Mouse (Mus musculus) frontal cortex, postnatal 36 days (tissue): ENCODE data around the gene Itgb4.
"Not testable (repeated sequence)": the region's sequence is repeated elsewhere in the genome, so short reads cannot be mapped to it uniquely, and the experiment has no call there.

ENCODE experiments used
- DNase-seq, 2 experiments: peaks; one replicate each; pipeline ENCODE4 v3.0.0; 2022; ENCODE audit warnings: low spot score in 2 of 2

The Itgb4 gene

GRCm38 (mm10) chr11:116008832-116009375 lies 34.4 kb downstream of the Itgb4 start:
- DNase-seq = no peak

DNA sequence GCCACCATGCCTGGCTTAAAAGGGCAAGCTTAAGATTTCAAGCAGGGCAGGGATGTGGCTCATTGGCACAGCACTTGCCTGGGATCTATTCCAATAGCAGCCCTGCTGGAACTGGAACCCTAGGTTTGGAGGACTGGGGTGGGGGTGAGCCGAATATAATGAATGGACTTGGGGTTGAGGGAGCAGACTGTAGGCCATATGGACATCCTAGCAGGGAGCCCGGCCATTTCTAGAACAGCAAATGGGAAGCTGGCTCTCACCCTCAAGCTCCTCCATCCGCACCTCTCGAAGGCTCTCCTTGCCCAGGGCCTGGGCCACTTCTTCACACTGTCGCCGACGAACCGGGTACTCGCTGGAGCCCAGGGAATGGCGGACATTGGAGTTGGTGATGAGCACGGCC lies 35.2 kb downstream of the Itgb4 start:
- no peak for DNase-seq

DNA sequence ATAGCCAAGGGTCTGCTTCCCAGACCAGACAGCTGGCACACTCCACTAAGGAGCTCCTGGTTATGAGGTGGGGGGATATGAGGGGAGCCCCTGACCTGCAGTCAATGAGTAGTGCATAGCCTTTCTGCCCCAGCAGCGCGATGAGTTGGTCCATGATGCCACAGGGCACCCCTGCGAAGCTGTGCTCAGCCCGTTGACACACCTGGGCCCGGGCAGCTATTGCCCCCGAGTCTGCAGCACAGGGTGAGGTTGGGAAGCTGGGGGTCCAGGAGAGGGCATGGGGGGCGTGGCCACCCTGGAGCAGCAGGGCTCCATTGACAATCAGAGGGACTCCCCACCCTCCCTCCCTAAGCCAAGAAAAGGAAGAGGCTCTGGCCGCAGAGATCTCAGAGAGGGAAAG lies 35.6 kb downstream of the Itgb4 start:
- no peak for DNase-seq

- DNase-seq = no peak
Measured at GRCm38 (mm10) chr11:116010948-116011347, 36.4 kb downstream of the Itgb4 start.

- no peak for DNase-seq
Measured at GRCm38 (mm10) chr11:116011529-116012261, 37.2 kb downstream of the Itgb4 start.

DNA sequence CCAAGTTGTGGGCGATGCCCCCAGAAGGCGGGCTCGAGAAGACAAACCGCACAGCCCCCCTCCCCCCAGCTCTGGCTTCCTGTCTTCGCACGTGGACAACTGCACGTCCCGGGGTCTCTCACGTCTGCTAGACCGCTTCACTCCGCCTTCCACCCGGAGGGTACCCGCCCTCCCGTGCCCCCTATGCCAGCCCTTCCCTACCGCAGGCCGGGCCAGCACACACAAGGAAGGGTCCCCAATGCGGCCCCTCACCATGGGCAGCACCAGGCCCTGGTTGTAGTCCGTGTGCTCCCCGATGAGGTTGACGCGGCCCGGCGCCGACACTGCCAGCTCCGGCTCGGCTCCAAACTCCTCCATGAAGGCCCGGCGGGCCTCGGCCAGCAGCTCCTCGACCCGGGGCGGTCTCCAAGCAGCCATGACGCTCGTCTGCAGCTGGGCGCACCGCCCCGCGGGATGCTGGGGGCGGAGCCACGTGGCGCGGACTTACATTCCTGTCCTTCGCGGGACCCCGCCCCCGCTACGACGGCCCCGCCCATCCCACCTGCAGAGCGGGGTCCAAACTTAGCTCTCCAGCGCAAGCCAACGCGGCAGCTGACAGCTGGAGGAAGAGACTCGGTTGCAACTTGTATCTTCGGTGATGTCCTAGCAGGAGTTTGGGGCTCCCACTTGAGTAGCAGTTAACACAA lies 37.9 kb downstream of the Itgb4 start, which contains the start of gene Galk1:
TSS of gene Galk1 (minus strand) at position 458 of the 686 bp plus-strand sequence.
- DNase-seq = peak; percentile 73 to 85

GRCm38 (mm10) chr11:116014821-116015220 lies 40.3 kb downstream of the Itgb4 start:
- DNase-seq = no peak

- DNase-seq = no peak
Measured at GRCm38 (mm10) chr11:116018106-116018505, 43.6 kb downstream of the Itgb4 start.

DNA sequence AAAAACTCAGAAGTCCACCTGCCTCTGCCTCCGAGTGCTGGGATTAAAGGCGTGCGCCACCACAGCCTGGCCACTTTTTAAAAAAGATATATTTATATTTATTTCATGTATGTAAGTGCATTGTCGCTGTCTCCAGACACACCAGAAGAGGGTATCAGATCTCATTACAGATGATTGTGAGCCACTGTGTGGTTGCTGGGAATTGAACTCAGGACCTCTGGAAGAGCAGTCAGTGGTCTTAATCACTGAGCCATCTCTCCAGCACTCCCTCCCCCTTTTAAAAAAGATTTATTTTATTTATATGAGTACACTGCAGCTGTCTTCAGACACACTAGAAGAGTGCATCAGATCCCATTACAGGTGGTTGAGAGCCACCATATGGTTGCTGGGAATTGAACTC lies 44.4 kb downstream of the Itgb4 start:
- DNase-seq = not testable (repeated sequence)

GRCm38 (mm10) chr11:116019360-116019791 lies 44.9 kb downstream of the Itgb4 start:
- no peak for DNase-seq

DNA sequence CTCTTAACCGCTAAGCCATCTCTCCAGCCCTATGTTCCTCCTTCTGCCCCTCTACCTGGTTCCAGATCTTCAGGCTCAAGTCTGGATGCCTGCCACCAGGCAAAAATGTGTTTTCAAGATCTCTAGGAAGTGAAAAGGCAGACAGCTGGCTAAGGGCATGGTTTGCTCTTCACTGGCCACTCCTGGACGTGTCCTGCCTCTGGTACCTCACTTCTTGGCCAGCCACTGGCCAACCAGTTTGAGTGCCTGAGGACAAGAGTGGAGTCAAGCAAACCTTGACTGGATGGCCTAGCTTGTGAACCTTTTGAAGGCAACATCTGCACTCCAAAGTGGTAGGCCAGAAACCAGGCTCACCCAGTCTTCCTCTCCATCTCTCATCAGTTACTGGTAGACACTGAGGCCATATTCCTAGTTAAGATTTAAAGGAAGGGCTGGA lies 45.5 kb downstream of the Itgb4 start:
- no peak for DNase-seq

DNA sequence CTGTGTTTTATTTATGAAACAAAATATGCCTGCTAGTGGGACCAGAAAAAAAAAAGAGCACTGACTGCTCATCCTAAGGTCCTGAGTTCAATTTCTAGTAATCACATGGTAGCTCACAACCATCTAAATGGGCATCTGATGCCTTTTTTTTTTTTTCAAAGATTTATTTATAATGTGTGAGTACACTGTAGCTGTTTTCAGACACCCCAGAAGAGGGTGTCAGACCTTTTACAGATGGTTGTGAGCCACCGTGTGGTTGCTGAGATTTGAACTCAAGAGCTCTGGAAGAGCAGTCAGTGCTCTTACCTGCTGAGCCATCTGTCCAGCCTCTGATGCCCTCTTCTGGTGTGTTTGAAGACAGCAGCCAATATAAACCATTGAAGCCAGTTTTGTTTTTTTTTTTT lies 46.0 kb downstream of the Itgb4 start:
- DNase-seq = no peak

DNA sequence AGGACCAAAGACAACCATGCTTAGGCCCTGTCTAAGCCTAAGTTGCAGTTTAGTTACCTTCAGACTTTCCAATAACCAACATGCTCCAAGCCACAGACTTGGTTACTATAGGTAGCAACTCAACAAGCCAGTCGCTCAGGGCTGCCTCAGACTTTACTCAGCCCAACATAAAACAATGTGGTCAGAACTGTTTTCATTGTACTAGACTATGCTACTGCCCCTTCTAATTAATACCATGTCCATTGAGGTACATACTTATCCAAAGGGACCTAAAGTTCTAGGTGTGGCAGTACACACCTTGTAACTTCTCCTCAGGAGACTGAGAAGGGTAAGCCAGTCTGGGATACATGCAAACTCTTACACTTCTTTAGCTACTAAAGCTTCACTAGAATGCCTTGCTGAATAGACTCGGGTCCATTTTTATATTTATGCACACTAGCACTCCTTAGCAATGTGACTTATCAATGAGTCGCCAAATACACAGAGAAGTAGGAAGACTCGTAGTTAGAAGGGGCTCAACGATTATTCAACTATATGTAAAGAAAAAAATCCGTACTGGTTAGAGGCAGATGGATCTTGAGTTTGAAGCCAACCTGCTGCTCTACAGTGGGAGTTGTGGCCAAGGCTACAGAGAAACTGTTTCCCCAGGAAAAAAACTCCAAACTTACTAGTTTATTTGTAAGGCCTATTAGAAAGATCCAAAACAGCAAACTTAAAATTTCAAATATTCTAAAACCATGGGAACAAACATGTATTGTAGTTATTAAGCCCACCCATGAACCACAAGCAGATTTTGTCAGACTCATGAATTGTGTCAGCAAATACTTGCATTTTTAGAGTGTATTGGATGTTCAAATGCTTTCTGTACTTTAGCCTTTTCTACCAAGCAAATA lies 47.1 kb downstream of the Itgb4 start:
- no peak for DNase-seq

GRCm38 (mm10) chr11:116022256-116022780 lies 47.8 kb downstream of the Itgb4 start:
- DNase-seq = no peak

DNA sequence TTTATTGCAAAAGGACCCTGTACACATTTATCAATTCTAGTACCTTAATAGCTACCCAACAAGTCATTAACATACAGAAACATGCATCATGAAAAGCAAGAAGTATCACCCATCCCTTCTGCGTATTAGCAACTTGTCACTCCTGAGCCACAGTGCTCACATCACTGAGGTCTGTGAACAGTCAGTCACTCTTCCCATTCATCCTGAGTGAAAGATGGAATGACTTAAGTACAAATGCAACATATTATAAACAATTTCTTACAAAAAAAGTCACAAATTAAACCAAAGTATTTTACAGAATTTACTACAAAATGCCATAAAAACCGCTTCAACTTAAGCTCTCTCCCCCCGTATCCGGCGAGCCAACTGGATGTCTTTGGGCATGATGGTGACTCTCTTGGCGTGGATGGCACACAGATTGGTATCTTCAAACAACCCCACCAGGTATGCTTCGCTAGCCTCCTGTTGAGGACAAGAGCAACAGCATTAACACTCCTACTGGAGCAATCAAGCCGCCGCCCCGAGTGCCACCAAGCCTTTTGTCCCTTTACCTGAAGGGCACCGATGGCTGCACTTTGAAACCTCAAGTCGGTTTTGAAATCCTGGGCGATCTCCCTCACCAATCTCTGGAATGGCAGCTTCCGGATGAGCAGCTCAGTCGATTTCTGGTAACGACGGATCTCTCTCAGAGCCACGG lies 48.7 kb downstream of the Itgb4 start:
- not testable (repeated sequence) for DNase-seq

DNA sequence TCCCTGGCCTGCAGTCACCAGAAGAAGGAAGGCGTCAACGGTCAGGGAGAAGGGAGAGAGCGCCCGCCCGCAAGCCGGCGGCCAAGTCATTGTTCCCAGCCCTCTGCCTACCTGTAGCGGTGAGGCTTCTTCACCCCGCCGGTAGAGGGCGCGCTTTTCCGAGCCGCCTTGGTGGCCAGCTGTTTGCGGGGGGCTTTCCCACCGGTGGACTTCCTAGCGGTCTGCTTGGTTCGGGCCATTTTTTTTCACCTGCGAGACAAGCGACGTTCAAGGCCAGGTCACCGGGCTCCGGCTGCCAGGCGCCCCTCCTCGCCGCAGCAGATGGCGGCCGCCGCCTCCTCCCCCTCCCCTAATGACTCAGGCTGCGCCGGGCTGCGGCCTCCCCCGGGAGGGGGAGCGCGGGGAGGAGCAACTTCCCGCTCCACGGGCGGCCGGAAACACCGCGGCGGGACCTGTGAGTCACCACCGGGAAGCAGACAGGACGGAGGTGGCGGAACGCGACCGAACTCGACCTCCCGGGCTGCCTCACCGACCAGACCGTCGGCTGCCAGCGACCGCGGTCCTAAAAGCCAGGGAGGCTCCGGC lies 49.4 kb downstream of the Itgb4 start:
- DNase-seq = peak; percentile 79 to 84

DNA sequence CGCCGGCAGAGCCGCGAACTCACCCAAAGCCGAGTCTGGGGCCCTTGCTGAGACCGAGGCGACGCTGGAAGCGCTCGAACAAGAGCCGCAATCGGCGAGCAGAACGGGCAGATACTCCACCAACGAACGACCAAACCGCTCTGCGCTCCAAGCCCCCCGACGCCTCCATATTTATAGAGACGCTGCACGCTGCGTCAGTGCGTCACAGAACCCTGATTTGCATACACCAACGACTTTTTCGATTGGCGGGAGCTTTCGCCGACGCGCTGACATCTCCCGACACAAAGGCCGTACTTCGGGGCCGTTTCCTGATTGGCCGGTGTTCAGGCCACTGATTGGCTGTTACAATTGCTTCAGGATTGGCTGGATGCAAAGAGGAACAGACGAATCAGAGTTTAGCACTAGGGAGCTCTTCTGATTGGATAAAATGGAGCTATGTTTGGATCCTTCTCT lies 49.9 kb downstream of the Itgb4 start:
- DNase-seq = peak; percentile 94 to 98

- DNase-seq = no peak
Measured at GRCm38 (mm10) chr11:116025056-116025845, 50.7 kb downstream of the Itgb4 start.

DNA sequence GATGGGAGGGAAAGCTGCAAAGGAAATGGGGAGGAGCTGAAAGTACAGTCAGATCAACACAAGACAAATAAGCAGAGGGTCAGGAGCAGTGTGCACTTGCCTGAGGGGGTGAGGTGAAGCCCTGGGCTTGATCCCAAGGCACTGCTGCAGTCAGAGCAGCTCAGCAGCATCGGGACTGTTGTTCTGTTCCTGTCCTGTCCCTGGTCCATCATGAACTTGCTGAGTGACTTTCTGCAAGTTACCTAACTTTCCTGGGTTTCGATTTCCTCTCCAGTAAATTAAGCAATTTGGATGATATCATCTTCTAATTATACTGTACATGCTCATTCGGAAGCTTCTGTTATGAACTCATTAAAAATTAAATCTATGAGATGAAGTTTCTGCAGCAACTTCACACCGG lies 53.2 kb downstream of the Itgb4 start, which contains the start of gene H3f3b:
TSS of gene H3f3b (minus strand) at position 207 of the 400 bp plus-strand sequence.
- DNase-seq = no peak
